Mouse (Mus musculus) ovary, postnatal 10 days (tissue): ENCODE data around the gene Gng3.
"Not testable (repeated sequence)": the region's sequence is repeated elsewhere in the genome, so short reads cannot be mapped to it uniquely, and the experiment has no call there.

Experiments used
- DNase-seq: peaks from one replicate; pipeline ENCODE4 v3.0.0; 2022; ENCODE audit warnings: low spot score

The Gng3 gene

DNA sequence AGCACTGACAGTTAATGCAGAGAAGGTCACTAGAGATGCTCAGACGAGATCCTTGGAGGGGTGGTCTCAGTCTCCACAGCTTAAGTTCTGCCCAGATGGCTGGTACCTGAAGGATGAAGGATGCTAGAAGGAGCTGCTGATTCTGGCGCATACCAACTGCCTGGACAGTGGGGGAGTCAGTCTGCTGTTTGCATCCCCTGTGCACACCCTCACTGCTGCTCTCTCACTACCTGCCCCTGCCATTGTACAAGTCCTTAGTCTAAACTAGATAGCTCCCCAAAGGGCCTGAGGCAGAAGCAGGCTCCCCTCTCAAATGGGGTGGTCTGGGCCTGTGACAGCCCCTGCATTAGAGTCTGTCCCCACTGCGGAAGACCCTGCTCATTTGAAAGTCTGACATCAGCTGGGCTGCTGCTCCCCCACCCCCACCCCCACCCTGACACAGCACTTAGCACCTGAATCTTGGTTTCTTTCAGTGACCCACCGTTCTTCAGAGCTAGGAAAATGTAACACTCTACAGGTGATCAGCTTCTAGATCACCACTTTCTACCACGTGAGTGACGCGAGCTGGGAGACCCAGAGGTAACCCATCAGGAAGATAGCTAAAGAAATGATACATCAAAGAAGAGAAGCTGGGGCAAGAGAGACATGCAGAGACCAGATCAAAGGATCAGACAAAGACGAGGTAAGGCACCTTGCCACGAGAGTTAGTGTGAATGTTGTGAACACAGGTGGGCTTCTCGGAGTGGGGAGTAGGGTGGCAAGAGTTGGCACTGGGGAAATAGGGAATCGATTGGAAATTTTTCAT is at the start of gene Gng3:
Gene Gng3, minus strand, starts transcription at position 92 of the 805 bp plus-strand sequence.
- DNase-seq = no peak

DNA sequence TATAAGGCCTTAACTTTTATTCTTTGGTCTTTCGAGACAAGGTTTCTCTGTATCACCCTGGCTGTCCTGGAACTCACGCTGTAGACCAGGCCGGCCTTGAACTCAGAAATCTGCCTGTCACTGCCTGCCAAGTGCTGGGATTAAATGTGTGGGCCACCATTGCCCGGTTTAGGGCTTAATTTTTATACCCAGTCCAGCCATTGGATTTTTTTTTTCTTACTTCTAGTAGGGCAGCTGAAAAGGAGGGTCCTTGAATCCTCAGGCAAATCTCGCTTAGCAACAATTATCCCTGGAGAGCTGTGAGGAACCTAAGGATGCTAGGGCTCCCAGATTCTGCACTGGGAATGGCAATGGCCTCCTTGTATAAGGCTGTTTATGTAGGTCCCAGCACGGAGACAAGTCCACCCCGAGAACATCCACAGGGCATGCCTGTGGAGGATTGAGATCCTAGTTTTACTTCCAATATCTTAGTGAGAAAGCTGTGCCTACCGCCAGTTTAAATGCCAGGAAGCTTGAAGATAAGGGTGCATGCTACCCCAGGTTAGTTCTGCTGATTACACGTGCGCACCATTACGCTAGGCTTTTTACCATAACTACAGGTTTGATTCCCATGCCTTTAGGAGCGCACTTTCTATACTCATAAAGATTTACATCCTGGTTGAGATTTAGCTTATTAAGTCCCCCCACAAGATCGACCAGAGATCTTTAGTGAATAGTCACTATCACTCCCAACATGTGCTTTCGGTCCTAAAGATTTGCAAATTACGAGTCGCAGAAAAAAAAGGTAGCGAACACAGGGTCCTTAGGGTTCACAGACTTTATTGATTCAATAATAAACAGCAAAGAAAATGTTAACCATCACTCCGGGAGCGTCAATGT is 48.8 kb upstream of the Gng3 start:
- DNase-seq = no peak

DNA sequence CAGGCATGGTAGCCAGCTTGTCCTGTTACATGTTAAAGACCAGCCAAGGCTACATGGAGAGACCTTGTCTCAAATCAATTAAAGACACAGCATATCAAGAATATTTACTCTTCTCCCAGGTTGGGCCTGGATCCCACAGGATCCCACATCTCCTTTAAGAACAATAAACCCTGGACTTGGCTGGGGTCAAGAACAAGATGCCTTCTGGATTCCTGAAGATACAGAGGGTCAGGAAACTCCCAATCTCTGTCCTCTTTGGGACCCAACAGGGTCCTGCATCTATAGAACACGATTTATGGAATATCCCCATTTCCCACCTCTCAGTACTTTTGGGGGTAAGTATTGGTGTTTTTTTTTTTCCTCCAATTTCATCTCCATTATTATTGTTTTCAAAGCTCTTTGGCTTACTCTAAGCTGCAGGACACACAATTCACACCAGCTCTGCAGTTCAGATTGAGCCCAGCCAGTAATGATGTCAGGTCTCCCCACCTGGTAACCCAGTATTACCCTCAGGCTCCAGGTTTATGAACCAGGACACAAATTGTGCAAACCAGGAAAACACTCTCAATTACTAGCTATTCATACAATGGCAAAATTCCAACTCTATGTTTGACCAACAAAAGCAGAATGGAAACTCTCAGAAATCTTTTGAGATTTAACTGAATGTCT is 48.1 kb upstream of the Gng3 start:
- DNase-seq = no peak

DNA sequence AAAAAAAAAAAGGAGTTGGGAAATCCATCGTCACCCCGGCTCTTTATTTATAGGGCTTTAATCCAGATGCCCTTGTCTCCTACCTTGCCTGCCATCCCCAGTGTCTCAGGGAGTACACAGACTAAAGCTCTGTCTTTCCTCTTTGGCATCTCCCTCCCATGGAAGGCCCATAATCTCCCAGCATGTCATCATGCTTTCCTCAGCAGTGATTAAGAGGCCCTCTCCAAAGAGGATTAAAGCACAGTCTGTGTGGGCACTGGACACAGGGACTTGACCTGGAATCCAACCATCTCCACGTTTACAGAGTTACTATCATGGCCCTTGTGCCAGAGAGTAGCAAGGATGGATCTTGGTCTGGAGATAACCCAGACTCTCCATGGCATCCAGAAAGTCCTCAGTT is 44.6 kb upstream of the Gng3 start, which contains the start of the genes Lbhd1 and Gm49403:
Gene Lbhd1, plus strand, starts transcription at position 117 of the 400 bp plus-strand sequence.
Gene Gm49403, plus strand, starts transcription at position 315 of the 400 bp plus-strand sequence.
- no peak for DNase-seq

DNA sequence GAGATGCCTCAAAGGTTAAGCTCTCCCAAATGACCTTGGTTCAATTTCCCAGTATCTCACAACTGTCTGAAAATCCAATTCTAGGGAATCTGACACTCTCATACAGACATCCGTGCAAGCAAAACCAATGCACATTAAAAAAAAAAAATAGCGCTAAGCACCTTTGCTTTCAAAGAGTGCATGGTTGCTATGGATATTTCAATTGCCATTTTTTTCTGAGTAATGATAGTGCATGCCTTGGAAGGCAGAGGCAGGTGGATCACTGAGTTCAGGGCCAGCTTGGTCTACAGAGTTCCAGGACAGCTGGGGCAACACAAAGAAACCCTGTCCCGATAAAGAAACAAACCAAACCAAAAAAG is 42.0 kb upstream of the Gng3 start:
- no peak for DNase-seq

DNA sequence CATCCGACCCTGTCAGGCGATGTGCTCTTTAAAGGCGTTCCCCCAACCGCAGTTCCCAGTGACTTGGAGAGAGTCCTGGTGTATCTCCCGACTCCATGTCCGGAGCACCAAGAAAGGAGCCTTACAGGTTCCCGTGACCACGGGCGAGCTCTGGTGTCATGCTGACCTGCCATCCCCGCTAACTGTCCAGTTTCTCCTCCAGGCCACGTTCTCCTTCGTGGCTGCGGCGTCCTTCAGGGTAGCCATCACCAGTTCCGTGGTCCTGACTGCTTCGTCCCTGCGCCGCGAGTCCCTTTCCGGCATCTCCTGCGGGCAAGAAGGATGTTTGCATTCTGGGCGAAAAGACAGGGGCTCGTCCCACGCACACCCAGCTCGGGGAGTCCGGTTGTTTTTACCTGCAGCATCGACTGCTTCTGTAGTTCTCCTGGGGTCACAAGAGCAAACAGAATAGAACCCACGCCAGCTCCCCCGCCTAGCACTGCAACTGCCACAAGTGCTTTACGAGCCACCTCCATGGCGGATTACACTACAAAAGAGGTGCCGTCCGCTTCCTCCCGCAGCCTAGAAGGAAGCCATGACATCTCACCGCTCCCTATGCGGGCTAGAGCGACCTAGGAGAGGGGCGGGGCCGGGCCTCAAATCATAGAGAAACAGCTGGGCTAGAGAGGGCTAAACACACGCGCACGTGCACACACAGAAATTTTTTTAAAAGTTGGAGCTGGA is 41.5 kb upstream of the Gng3 start, which contains the start of gene Uqcc3:
Gene Uqcc3, minus strand, starts transcription at position 613 of the 723 bp plus-strand sequence.
- peak; percentile 76 for DNase-seq

DNA sequence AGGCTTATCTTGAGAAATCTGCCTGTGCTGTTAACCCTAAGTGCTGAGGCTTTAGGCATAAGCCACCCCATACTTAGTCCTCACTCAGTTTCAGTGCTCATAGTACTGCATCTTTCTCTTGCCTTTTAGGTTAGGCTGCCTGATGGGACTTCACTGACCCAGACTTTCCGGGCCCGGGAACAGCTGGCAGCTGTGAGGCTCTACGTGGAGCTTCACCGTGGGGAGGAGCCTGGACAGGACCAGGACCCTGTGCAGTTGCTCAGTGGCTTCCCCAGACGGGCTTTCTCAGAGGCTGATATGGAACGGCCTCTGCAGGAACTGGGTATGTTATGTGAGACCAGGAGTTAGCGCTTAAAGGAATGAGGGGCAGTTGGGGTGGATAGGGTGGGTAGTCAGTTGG is 36.0 kb upstream of the Gng3 start:
- no peak for DNase-seq

DNA sequence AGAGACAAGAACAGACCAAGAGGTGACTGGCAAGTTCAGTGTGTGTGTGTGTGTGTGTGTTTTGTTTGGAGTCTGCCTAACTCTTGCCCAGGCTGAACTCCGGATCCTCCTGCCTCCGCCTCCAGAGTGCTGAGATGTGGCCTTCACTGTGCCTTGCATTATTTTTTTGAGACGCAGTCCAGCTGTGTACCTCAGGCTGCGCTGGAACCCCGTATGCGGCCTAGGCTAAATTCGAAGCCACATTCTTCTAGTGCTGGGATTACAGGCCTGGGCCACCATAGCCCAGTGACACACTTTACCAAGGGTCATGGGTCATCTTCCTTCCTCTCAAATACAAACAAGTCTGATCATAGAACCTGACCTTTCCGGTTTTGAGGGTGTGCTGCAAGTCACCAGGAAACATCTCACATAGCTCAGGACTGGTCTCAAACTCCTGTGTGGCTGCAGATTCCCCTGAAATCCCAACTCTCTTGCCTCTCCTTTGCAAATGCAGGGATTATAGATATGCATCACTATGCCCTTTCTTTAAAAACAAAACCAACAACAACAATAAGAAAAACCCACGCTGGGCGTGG is 33.4 kb upstream of the Gng3 start:
- DNase-seq = no peak

DNA sequence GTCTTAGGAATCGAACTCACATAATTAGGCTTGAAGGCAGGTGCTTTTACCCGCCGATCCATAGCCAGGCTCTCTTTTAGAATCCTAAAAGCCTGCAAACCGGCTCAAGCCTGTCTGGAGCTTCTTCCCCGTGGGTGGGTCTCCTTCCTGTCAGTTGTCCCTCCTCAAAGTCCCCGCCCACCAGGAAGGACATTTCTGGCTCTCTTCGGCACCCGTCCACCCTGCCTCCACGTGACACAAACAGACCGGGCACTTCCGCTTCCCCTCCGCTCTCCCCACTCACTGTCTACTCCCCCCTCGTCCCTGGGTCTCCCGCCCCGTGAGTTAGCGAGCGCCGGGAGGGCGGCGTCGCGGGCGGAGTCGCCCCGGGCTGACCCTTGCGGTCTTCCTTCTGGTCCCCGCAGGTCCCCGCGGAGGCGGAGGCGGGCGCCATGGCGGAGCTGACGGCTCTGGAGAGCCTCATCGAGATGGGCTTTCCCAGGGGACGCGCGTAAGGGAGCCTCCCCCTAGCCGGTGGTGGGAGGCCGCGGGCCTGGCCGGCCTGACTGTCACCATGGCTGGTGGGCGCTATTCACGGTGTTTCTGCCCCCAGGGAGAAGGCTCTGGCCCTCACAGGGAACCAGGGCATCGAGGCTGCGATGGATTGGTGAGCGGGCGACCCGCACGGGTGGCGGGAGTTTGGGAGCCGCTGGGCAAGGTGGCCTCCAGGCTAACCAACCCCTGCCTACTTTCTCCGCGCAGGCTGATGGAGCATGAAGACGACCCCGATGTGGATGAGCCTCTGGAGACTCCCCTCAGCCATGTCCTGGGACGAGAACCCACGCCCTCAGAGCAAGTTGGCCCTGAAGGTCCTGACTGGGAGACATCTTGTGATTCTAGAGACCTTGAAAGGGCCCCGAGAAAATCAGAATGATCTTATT is 32.5 kb upstream of the Gng3 start, which contains the start of gene Ubxn1:
Gene Ubxn1, plus strand, starts transcription at position 230 of the 920 bp plus-strand sequence.
- DNase-seq = peak; percentile 86

DNA sequence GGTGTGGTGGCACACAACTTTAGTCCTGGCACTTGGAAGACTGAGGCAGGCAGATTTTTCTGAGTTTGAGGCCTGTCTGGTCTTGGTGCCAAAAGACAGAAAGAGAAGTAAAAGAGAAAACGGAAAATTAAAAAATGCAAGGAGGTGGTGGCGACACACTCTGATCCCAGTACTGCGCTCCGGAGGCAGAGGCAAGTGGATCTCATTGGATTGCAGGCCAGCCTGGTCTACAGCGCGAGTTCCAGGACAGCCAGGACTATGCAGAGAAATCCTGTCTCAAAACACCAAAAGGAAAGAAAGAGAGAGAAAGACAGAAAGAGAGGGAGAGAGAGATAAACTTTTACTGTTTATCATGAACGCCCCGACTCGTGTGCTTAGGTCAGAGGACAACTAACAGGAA is 31.8 kb upstream of the Gng3 start:
- DNase-seq = no peak

DNA sequence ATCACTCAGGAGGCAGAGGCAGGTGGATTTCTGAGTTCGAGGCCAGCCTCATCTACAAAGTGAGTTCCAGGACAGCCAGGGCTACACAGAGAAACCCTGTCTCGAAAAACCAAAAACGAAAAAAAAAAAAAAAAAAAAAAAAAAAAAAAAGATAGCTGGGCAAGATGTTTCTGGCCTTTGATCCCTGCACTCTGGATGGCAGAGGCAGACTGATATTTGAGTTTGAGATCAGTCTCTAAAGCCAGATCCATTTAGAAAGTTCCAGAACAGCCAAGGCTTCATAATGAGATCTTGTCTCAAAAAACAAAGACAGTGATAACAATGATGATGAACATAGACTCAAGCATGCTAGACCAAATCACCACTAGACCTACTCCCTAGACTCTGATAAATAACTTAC is 31.4 kb upstream of the Gng3 start:
- not testable (repeated sequence) for DNase-seq

DNA sequence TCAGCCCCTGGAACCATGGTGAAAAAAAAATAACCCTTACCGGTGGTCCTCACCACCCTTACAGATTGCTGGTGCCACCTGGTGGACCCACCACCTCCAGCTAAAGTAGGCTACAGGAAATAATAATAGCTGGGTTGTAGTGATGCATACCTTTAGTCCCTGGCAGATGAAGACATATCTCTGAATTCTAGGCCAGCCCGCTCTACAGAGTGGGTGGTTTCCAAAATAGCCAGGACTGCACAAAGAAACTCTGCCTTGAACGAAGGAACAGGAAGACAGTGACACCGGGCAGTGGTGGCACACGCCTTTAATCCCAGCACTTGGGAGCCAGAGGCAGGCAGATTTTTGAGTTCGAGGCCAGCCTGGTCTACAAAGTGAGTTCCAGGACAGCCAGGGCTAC is 25.3 kb upstream of the Gng3 start:
- no peak for DNase-seq

DNA sequence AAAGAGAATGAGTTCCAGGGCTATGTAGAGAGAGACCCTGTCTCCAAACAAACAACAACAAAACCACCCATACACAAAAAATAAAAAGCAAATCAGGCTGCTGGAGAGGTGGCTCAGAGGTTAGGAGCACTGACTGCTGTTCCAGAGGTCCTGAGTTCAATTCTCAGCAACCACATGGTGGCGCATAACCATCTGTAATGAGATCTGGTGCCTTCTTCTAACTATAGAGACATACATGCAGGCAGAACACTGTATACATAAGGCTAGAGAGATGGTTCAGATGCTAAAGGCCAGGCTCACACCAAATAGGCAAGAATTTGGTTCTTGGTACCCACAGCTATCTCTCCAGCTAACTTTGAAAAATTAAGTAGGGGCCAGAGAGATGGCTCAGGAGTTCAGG is 20.0 kb upstream of the Gng3 start:
- DNase-seq = no peak

DNA sequence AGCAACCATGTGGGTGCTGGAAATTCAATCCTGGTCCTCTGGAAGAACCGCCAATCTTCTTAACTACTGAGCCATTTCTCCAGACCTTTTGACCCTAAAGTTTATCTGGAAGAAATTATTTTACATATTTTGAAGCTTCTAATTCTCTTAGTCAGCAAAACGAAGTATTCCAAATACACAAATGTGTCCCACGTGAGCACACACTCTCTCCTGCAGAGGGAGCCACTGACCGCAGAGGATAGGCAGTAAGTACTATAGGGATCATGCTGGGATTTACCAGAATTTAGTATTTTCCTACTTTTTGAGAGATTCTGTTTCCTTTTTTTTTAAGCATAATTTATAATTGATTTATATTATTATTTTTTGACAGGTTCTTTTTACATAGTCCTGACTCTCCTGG is 18.7 kb upstream of the Gng3 start:
- no peak for DNase-seq

DNA sequence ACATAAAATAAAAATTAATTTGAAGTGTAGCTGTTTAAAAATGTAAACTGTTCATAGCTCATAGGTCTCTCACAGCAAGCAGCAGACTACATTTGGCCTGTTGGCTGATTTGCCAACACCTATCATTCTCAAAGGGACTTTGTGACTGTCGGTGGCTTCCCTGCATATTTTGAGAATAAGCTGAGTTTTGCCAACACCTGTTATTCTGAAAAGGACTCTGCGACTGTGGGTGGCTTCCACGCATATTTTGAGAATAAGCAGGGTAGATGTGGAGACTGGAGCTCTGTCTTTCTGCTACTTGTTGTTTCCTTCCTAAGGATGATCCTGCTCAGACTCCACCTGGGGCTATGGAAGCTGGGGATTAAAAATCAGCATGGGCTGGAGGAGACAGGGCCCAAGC is 14.1 kb upstream of the Gng3 start:
- DNase-seq = no peak

DNA sequence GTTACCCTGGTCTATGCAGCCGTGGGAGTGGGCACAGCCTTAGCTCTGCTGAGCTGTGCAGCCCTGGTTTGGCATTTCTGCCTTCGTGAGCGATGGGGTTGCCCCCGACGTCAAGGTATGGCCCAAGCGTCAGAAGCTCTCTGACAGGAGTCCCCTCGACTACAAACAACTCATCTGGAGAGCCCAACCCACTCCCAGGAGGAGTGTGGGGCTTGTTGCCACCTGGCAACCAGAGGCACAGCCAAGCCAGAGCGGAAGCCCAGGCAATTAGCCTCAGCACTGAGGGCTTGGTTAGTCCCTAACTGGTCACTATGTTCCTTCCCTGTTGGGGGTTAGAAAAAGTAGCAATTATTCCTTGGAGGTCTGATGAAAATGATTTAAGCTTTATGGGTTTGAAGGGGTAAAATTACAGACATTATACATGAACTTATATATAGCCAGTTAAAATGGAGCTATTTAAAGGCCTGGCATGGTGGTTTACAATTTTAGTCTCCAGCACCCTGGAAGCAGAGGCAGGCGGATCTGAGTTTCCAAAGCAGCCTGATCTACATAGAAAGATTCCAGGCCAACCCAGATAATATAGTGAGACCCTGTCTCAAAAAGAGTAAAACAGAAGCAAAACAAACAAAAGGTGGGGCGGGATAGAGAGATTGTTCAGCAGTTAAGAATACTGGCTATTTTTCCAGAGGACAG is 13.4 kb upstream of the Gng3 start:
- DNase-seq = no peak

DNA sequence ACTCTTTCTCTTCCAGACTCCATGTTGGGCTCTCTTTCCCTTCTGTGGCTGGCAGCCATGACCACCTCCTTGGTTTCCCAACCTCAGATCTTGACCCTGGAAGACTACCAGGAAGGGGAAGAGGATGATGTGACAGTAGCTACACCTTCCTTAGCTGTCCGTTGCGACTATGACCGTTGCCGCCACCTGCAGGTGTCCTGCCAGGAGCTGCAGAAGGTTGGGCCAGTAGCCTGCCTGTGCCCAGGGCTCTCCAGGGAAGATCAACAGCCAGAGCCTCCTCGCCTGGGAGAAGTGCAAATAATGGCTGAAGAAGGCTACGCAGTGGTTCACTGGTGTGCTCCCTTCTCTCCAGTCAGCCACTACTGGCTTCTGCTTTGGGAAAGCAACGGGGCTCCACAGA is 12.6 kb upstream of the Gng3 start:
- no peak for DNase-seq

DNA sequence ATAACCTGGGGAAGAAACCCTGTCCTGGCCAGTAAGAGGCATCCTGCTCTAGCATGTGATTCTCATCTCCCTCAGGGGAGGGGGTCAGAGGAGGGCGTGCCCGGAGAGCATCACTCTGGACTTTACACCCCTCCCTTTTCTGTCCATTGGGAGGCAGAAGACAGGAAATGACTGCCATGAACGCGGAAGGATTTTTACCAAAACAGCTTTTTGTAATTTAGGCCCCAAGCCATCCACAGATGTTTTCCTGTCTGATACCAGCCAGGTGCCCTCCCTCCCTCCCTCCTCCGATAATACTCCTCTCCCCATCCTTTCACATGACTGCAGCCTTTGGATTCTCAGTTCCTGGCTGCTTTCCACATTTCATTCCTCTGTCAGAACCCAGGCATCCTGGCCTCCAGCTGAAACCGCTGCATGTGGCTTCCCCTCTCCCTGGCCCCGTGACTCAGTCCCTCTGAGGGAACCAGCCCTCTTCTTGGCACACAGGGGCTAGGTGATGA is 11.5 kb upstream of the Gng3 start, which contains the start of gene Lrrn4cl:
Gene Lrrn4cl, plus strand, starts transcription at position 367 of the 500 bp plus-strand sequence.
- no peak for DNase-seq

DNA sequence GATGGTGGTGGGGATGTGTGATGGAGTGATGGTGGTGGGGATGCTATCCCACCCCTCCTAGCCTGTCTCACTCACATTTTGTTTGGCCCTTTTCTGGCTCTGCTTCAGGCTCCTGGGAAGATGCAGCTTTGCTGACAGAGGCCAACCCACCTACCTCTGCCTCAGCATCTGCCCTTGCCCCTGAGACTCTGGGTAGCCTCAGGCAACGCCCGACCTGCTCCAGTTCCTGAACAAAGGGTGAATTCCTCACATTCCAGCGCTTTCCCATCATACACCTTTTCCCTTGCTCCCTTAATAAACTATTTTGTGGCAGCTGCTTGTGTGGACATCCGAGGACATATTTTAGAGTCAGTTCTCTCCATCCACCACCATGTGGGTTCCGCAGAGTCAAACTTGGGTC is 9.4 kb upstream of the Gng3 start:
- no peak for DNase-seq
